Mouse (Mus musculus): Measurements from ENCODE around the gene Snx22. TPM values are rescaled to one million over a fixed set of nuclear protein-coding genes. Genes with fewer than 3 reads are reported as not detected.

Snx22 gene
- total and polyA plus RNA-seq, 3 experiments: 0.39 to 11.4 TPM; not detected in 1

DNA sequence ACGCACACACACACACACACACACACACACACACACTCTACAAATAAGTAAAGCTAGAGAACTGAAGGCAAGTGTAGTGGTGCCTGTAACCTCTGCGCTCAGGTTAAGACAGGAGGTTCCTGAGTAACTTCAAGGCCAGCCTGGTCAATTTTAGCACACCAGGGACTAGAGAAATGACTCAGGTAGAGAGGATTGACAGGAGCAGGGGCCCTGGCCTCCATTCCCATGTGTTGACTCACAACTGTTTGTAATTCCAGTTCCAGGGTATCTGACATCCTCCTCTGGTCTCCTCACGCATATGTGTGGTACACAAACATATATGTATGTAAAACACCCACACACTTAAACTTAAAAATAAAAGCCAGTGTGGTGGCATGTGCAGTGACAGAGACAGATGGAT lies 6.1 kb downstream of the Snx22 start:
- Histone ChIP-seq H3K9me3 (replicated peaks; ENCODE audit: low read length) (no peaks in the 10 kb centered on the region), H3K4me2 (ENCODE audit: insufficient read depth, low read depth, poor library complexity, severe bottlenecking) (no peak overlapping the region), H3K27ac (ENCODE audit: insufficient read depth, low read depth) (no peak overlapping the region), H3K36me3 (replicated peaks in 1 of 2; ENCODE audit: control insufficient read depth in 1 of 2, insufficient read depth in 1 of 2, low read length in 1 of 2) (peaks cover 44 to 53% of the 10 kb centered on the region in 2 experiments), H3K27me3 (replicated peaks) (no peaks in the 10 kb centered on the region), H3K4me3 (replicated peaks in 1 of 3; ENCODE audit: low read depth in 2 of 3, low read length in 2 of 3, poor library complexity in 1 of 3) (no peak overlapping the region), H3K79me2 (replicated peaks; ENCODE audit: control insufficient read depth, extremely low read depth, insufficient read depth, poor library complexity, severe bottlenecking) (peaks cover 19% of the 10 kb centered on the region), H3K9ac (ENCODE audit: insufficient read depth, low read depth) (no peak overlapping the region), H3K4me1 (ENCODE audit: control insufficient read depth in 1 of 2, insufficient read depth in 2 of 2) (peaks cover 10 to 46% of the 10 kb centered on the region in 2 experiments; a peak in 3 of 4 replicates)
- in situ Hi-C loops (cut with MboI; ENCODE audit: low pct_ligation_motif_present, low pct_unique_long_range_greater_than_20kb, low sequenced_read_pairs) (no loop called here), dilution Hi-C loops (cut with MboI; ENCODE audit: extremely low pct_ligation_motif_present, extremely low pct_unique_long_range_greater_than_20kb, low sequenced_read_pairs) (no loop called here)
- no peak for DNase-seq (ENCODE audit: extremely low read depth)
- no peak for TF ChIP-seq RAD21 (IDR thresholded peaks at IDR 0.05; ENCODE audit: low read depth, low read length)
- no peak for TF ChIP-seq USF1 (IDR thresholded peaks at IDR 0.05; ENCODE audit: low read depth, low read length)
- no peak for TF ChIP-seq ZNF384 (IDR thresholded peaks at IDR 0.05; ENCODE audit: low read depth, low read length)
- no peak for TF ChIP-seq CHD1 (IDR thresholded peaks at IDR 0.05; ENCODE audit: low read depth, low read length)
- TF ChIP-seq MXI1 (IDR thresholded peaks at IDR 0.05; ENCODE audit: low read depth, low read length): no peak
- peak; percentile 45 for TF ChIP-seq BHLHE40 (IDR thresholded peaks at IDR 0.05; ENCODE audit: low read depth, low read length)

- in situ Hi-C loops (cut with MboI; ENCODE audit: low pct_ligation_motif_present, low pct_unique_long_range_greater_than_20kb, low sequenced_read_pairs): no loop called here
- peak overlapping the region; percentile 40; the same call in 1 of the 2 replicates for H3K9ac ChIP-seq (ENCODE audit: insufficient read depth, low read depth)
Measured at GRCm38 (mm10) chr9:66061656-66062055, 7.9 kb downstream of the Snx22 start.

GRCm38 (mm10) chr9:66060986-66061385 lies 8.5 kb downstream of the Snx22 start:
- H3K4me3 ChIP-seq (replicated peaks in 1 of 3; ENCODE audit: low read depth in 2 of 3, low read length in 2 of 3, poor library complexity in 1 of 3): peak overlapping the region; percentile 70 to 76 (median 72)
- H3K4me1 ChIP-seq (ENCODE audit: control insufficient read depth in 1 of 2, insufficient read depth in 2 of 2): peaks cover 3 to 34% of the 10 kb centered on the region in 2 experiments; a peak in 3 of 4 replicates
- peaks cover 29 to 38% of the 10 kb centered on the region in 2 experiments for H3K36me3 ChIP-seq (replicated peaks in 1 of 2; ENCODE audit: control insufficient read depth in 1 of 2, insufficient read depth in 1 of 2, low read length in 1 of 2)
- H3K9me3 ChIP-seq (replicated peaks; ENCODE audit: low read length): no peaks in the 10 kb centered on the region
- TF ChIP-seq MAZ (IDR thresholded peaks at IDR 0.05; ENCODE audit: low read depth, low read length) (no peak), MEF2A (IDR thresholded peaks at IDR 0.05; ENCODE audit: borderline replicate concordance, low read depth, low read length) (no peak), NRF1 (IDR thresholded peaks at IDR 0.05; ENCODE audit: low read depth, low read length) (no peak), MXI1 (IDR thresholded peaks at IDR 0.05; ENCODE audit: low read depth, low read length) (no peak), CHD1 (IDR thresholded peaks at IDR 0.05; ENCODE audit: low read depth, low read length) (0 out of 2 replicates have a peak, but pooled peaks have one; percentile 30), MAFK (IDR thresholded peaks at IDR 0.05; ENCODE audit: insufficient replicate concordance, low read length) (no peak), EP300 (IDR thresholded peaks at IDR 0.05; ENCODE audit: low read length) (no peak)
- dilution Hi-C loops (cut with MboI; ENCODE audit: extremely low pct_ligation_motif_present, extremely low pct_unique_long_range_greater_than_20kb, low sequenced_read_pairs) (no loop called here), in situ Hi-C loops (cut with MboI; ENCODE audit: low pct_ligation_motif_present, low pct_unique_long_range_greater_than_20kb, low sequenced_read_pairs) (no loop called here)
- peaks cover 19% of the 10 kb centered on the region for H3K79me2 ChIP-seq (replicated peaks; ENCODE audit: control insufficient read depth, extremely low read depth, insufficient read depth, poor library complexity, severe bottlenecking)
- no peak for DNase-seq (ENCODE audit: extremely low read depth)
- H3K27ac ChIP-seq (ENCODE audit: insufficient read depth, low read depth): no peak overlapping the region
- no peaks in the 10 kb centered on the region for H3K27me3 ChIP-seq (replicated peaks)
- H3K4me2 ChIP-seq (ENCODE audit: insufficient read depth, low read depth, poor library complexity, severe bottlenecking): peak overlapping the region; percentile 96
- H3K9ac ChIP-seq (ENCODE audit: insufficient read depth, low read depth): peak overlapping the region; percentile 40

More at GRCm38 (mm10) chr9:66061656-66062055, 7.9 kb downstream of the Snx22 start:
- H3K4me1 ChIP-seq (ENCODE audit: control insufficient read depth in 1 of 2, insufficient read depth in 2 of 2): peaks cover 3 to 34% of the 10 kb centered on the region in 2 experiments; a peak in 3 of 4 replicates
- peaks cover 36 to 45% of the 10 kb centered on the region in 2 experiments for H3K36me3 ChIP-seq (replicated peaks in 1 of 2; ENCODE audit: control insufficient read depth in 1 of 2, insufficient read depth in 1 of 2, low read length in 1 of 2)
- H3K4me3 ChIP-seq (replicated peaks in 1 of 3; ENCODE audit: low read depth in 2 of 3, low read length in 2 of 3, poor library complexity in 1 of 3): peak overlapping the region in 1 of 3 experiments; percentile 72
- H3K27me3 ChIP-seq (replicated peaks): no peaks in the 10 kb centered on the region
- TF ChIP-seq SIN3A (IDR thresholded peaks at IDR 0.05; ENCODE audit: low read length) (no peak), TBP (conservative IDR thresholded peaks at IDR 0.05; ENCODE audit: low read depth, low read length) (no peak), POLR2AphosphoS2 (IDR thresholded peaks at IDR 0.05; ENCODE audit: low read depth, low read length) (no peak), PAX5 (IDR thresholded peaks at IDR 0.05; ENCODE audit: low read length) (no peak), CHD2 (IDR thresholded peaks at IDR 0.05; ENCODE audit: low read length) (no peak), RAD21 (IDR thresholded peaks at IDR 0.05; ENCODE audit: low read depth, low read length) (no peak), MAFK (IDR thresholded peaks at IDR 0.05; ENCODE audit: insufficient replicate concordance, low read length) (no peak), NRF1 (IDR thresholded peaks at IDR 0.05; ENCODE audit: low read depth, low read length) (no peak), ZC3H11A (IDR thresholded peaks at IDR 0.05; ENCODE audit: low read depth, low read length) (no peak), CHD1 (IDR thresholded peaks at IDR 0.05; ENCODE audit: low read depth, low read length) (no peak), GABPA (IDR thresholded peaks at IDR 0.05; ENCODE audit: insufficient replicate concordance, low read depth, low read length) (no peak), MYC (IDR thresholded peaks at IDR 0.05; ENCODE audit: low read depth, low read length) (no peak), EP300 (IDR thresholded peaks at IDR 0.05; ENCODE audit: low read length) (no peak), USF2 (conservative IDR thresholded peaks at IDR 0.05; ENCODE audit: low read depth, low read length) (no peak)
- dilution Hi-C loops (cut with MboI; ENCODE audit: extremely low pct_ligation_motif_present, extremely low pct_unique_long_range_greater_than_20kb, low sequenced_read_pairs): no loop called here
- H3K27ac ChIP-seq (ENCODE audit: insufficient read depth, low read depth): no peak overlapping the region
- peak overlapping the region; percentile 96 for H3K4me2 ChIP-seq (ENCODE audit: insufficient read depth, low read depth, poor library complexity, severe bottlenecking)
- H3K79me2 ChIP-seq (replicated peaks; ENCODE audit: control insufficient read depth, extremely low read depth, insufficient read depth, poor library complexity, severe bottlenecking): peaks cover 19% of the 10 kb centered on the region
- H3K9me3 ChIP-seq (replicated peaks; ENCODE audit: low read length): no peaks in the 10 kb centered on the region
- DNase-seq (ENCODE audit: extremely low read depth): no peak
